Mouse (Mus musculus) c-Kit-positive CD71-negative TER-119-negative erythroid progenitor cells, embryonic 14.5 days (primary cell): ENCODE data around the gene AC124502.3.
"Not testable (repeated sequence)": the region's sequence is repeated elsewhere in the genome, so short reads cannot be mapped to it uniquely, and the experiment has no call there.

Source experiments
- DNase-seq: peaks from one replicate; pipeline ENCODE4 v3.0.0-alpha.2; 2013; ENCODE audit warnings: low read depth

Gene AC124502.3

GRCm38 (mm10) chr19:5038709-5039156 lies at the start of gene AC124502.3, which contains the start of gene B4gat1:
Gene AC124502.3 (plus strand): TSS chr19:5038891.
Gene B4gat1 (plus strand): TSS chr19:5038826.
- DNase-seq: peak; percentile 77

- peak; percentile 91 for DNase-seq
Observed at GRCm38 (mm10) chr19:4989013-4989412, 49.7 kb upstream of the AC124502.3 start.

GRCm38 (mm10) chr19:4989434-4990255 lies 49.0 kb upstream of the AC124502.3 start:
- DNase-seq: no peak

GRCm38 (mm10) chr19:4990256-4990625 lies 48.5 kb upstream of the AC124502.3 start, which contains the start of gene Npas4:
Gene Npas4 (minus strand): TSS chr19:4990316.
- DNase-seq: no peak

GRCm38 (mm10) chr19:4990716-4991115 lies 48.0 kb upstream of the AC124502.3 start:
- DNase-seq: no peak

GRCm38 (mm10) chr19:4992371-4992770 lies 46.3 kb upstream of the AC124502.3 start:
- peak; percentile 17 for DNase-seq

- peak; percentile 44 for DNase-seq
Observed at GRCm38 (mm10) chr19:4992904-4993303, 45.8 kb upstream of the AC124502.3 start.

- DNase-seq: no peak
Observed at GRCm38 (mm10) chr19:4994043-4994442, 44.6 kb upstream of the AC124502.3 start.

GRCm38 (mm10) chr19:4999445-5000140 lies 39.1 kb upstream of the AC124502.3 start:
- no peak for DNase-seq

GRCm38 (mm10) chr19:5001666-5002406 lies 36.9 kb upstream of the AC124502.3 start:
- DNase-seq: peak; percentile 79

- DNase-seq: not testable (repeated sequence)
Observed at GRCm38 (mm10) chr19:5003644-5004043, 35.0 kb upstream of the AC124502.3 start.

GRCm38 (mm10) chr19:5004925-5005324 lies 33.8 kb upstream of the AC124502.3 start:
- DNase-seq: no peak

- no peak for DNase-seq
Observed at GRCm38 (mm10) chr19:5013138-5013537, 25.6 kb upstream of the AC124502.3 start.

GRCm38 (mm10) chr19:5014961-5015398 lies 23.7 kb upstream of the AC124502.3 start:
- DNase-seq: no peak

GRCm38 (mm10) chr19:5016221-5016742 lies 22.4 kb upstream of the AC124502.3 start:
- DNase-seq: no peak

- peak; percentile 64 for DNase-seq
Observed at GRCm38 (mm10) chr19:5016782-5017181, 21.9 kb upstream of the AC124502.3 start.

GRCm38 (mm10) chr19:5017611-5018010 lies 21.1 kb upstream of the AC124502.3 start:
- DNase-seq: no peak

- DNase-seq: no peak
Observed at GRCm38 (mm10) chr19:5018191-5018590, 20.5 kb upstream of the AC124502.3 start.

- DNase-seq: no peak
Observed at GRCm38 (mm10) chr19:5021416-5021815, 17.3 kb upstream of the AC124502.3 start.

- peak; percentile 84 for DNase-seq
Observed at GRCm38 (mm10) chr19:5023621-5024479, 14.8 kb upstream of the AC124502.3 start, which contains the start of gene Slc29a2. Gene Slc29a2 (plus strand): TSS chr19:5023860.

- no peak for DNase-seq
Observed at GRCm38 (mm10) chr19:5026111-5026510, 12.6 kb upstream of the AC124502.3 start.
